ENCODE assay signal across 8 mouse cellular contexts in the genomic region with DNA sequence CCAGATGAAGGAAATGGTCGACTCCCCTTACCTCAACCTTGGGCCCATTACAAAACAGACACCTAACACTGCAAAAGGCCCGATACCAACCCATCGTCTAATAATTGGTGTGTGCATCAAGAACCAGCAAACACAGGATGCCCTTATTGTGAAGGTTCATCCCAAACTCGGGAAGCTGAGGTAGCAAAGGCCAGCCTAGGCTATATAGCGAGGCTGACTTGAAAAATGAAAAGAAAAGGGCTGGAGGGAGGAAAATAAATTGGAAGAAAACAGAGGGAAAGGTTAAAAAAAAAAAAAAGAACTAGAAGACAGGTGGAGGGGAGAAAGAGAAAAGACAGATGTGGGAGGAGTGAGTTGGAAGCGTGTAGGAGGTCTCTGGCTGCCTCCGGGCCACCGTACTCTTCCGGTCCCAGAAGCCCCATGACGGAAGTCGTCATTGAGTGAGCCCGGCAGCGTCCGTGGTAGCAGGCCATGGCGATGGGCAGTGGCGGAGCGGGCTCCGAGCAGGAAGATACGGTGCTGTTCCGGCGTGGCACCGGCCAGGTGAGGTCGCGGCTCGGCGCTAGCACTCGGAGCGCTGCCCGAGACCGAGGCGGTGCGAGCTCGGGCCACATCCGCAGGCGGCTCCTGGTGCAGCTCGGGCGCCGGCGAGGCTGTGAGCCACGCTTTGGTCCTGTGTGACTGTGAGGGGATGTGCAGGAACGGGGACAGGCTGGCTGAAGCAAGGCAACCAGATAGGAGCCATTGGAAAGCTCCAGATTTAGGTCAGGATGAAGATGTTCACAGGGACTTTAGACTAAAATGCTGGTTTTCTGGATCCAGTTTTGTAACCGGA. TPM values are rescaled to one million over a fixed set of nuclear protein-coding genes. Genes with fewer than 3 reads are reported as not detected.
DNase-seq lines count a peak whose midpoint lies in the region; ATAC-seq lines count a peak whose summit lies in the region.

Gene Smn1, plus strand, starts transcription at position 430 of the 835 bp plus-strand sequence.

- H3K27me3 ChIP-seq in heart, embryonic 10.5 days (ENCODE audit: insufficient read depth, poor library complexity, severe bottlenecking): no peaks in the 10 kb centered on the region
- no peaks in the 10 kb centered on the region for H3K27me3 ChIP-seq in kidney, embryonic 15.5 days

- DNase-seq in B cell, adult 2 months: peak; percentile 90 to 91
- DNase-seq in brain, adult 2 months (ENCODE audit: low read depth, low spot score): peak; percentile 99
- peak; percentile 95 for DNase-seq in heart, embryonic 10.5 days (ENCODE audit: low spot score)
- peak; percentile 91 for DNase-seq in liver
- DNase-seq in spleen, postnatal 4 days (ENCODE audit: low spot score in 2 of 2): peak; percentile 83 to 91

- H3K9me3 ChIP-seq in heart, embryonic 10.5 days: no peaks in the 10 kb centered on the region
- H3K9me3 ChIP-seq in kidney, embryonic 15.5 days (replicated peaks): no peaks in the 10 kb centered on the region

- peak; percentile 99 for ATAC-seq in erythroblast, adult 5-6 weeks (replicated peaks; ENCODE audit: low FRiP score, poor library complexity, severe bottlenecking)
- peak; percentile 97 for ATAC-seq in kidney, embryonic 15.5 days (replicated peaks; ENCODE audit: low FRiP score)
- ATAC-seq in monocyte, adult 5-6 weeks (replicated peaks; ENCODE audit: insufficient number of reproducible peaks, low FRiP score, low TSS enrichment, poor library complexity, severe bottlenecking): peak; percentile 100

- peak within 1 kb of the TSS; percentile 80 for H3K4me2 ChIP-seq in kidney, embryonic 15.5 days

- H3K4me3 ChIP-seq in heart, embryonic 10.5 days: peak within 1 kb of the TSS; percentile 86
- peak within 1 kb of the TSS; percentile 94 for H3K4me3 ChIP-seq in kidney, embryonic 15.5 days (replicated peaks)

- peaks cover 30% of the 10 kb centered on the region for H3K36me3 ChIP-seq in heart, embryonic 10.5 days
- H3K36me3 ChIP-seq in kidney, embryonic 15.5 days: peaks cover 30% of the 10 kb centered on the region

- peak within 1 kb of the TSS; percentile 84 for H3K27ac ChIP-seq in heart, embryonic 10.5 days
- peak within 1 kb of the TSS; percentile 57; the same call in 1 of the 2 replicates for H3K27ac ChIP-seq in kidney, embryonic 15.5 days

- H3K4me1 ChIP-seq in heart, embryonic 10.5 days: peaks cover 14% of the 10 kb centered on the region
- H3K4me1 ChIP-seq in kidney, embryonic 15.5 days: peaks cover 11% of the 10 kb centered on the region

- WGBS in heart, embryonic 10.5 days: 4% methylated on average over 42 of the region's 42 CpGs
- 3% methylated on average over 41 of the region's 42 CpGs for WGBS in kidney, embryonic 15.5 days

- H3K9ac ChIP-seq in kidney, embryonic 15.5 days: peak within 1 kb of the TSS; percentile 87

RNA-seq across cellular contexts. Expression of gene Smn1, which starts in this region (rescaled TPM):
- 15.9 and 19.4 TPM in 2 replicates for total RNA-seq in erythroblast, adult 5-6 weeks (2015; ENCODE audit: low replicate concordance)
- total RNA-seq in erythroblast, adult 5-6 weeks (2017; ENCODE audit: low replicate concordance): 7.8 and 14.7 TPM in 2 replicates
- 45.6 and 64.3 TPM in 2 replicates for polyA plus RNA-seq in heart, embryonic 10.5 days (2016; fragmentation: Nextera tagmentation; extraction: Ambion mirVana)
- 59.9 and 64.0 TPM in 2 replicates for polyA plus RNA-seq in kidney, embryonic 15.5 days (2015; fragmentation: Nextera tagmentation; extraction: Ambion mirVana)
- 31.8 to 46.9 TPM (median 41.1 TPM) in 3 replicates for total RNA-seq in monocyte, adult 5-6 weeks (2017)

Comparison
In these comparisons a context has a peak if more than half of its experiments do, and no peak if none do; other contexts are left out.
1. Peak in every context shown above with its lines: DNase-seq, ATAC-seq, H3K4me3 ChIP-seq and H3K27ac ChIP-seq.